Mouse (Mus musculus) spleen, embryonic (tissue): ENCODE measurements at regions not wholly inside any gene's neighbourhood (a gene's known extent, or its start where the extent isn't known, plus 50 kb on each side); places are given as distances from the start of the nearest gene placed in this dataset.

Experiments used
- CTCF ChIA-PET: fragments of 350-600 bp; sonication (Branson Sonifier 250); formaldehyde crosslinking; loops from one replicate; lab custom pipeline; 2022; lab: Charles Lee

- CTCF ChIA-PET, result interaction anchor here (0.6 kb wide), 1 partner anchor 22 kb away, joined by 3 read pairs; no protein-coding TSS in a partner anchor
Measured at GRCm38 (mm10) chr9:84295891-84296290, 370.9 kb downstream of the Bckdhb start.

GRCm38 (mm10) chr9:84296456-84296855 is 371.5 kb downstream of the Bckdhb start:
- CTCF ChIA-PET, result no interaction called here

GRCm38 (mm10) chr9:84304398-84304797 is 379.5 kb downstream of the Bckdhb start:
- CTCF ChIA-PET, result no interaction called here

- CTCF ChIA-PET, result no interaction called here
Measured at GRCm38 (mm10) chr9:84318811-84319210, 393.9 kb downstream of the Bckdhb start.

GRCm38 (mm10) chr9:84319338-84319737 is 394.4 kb downstream of the Bckdhb start:
- CTCF ChIA-PET, result no interaction called here

- CTCF ChIA-PET, result no interaction called here
Measured at GRCm38 (mm10) chr9:84323145-84323544, 398.2 kb downstream of the Bckdhb start.

- CTCF ChIA-PET, result interaction anchor here (0.7 kb wide), 1 partner anchor 183 kb away, joined by 3 read pairs; no protein-coding TSS in a partner anchor
Measured at GRCm38 (mm10) chr9:84331083-84331602, 406.2 kb downstream of the Bckdhb start.

- CTCF ChIA-PET, result no interaction called here
Measured at GRCm38 (mm10) chr9:84343435-84344095, 418.6 kb downstream of the Bckdhb start.

- CTCF ChIA-PET, result no interaction called here
Measured at GRCm38 (mm10) chr9:84350223-84350622, 425.3 kb downstream of the Bckdhb start.

GRCm38 (mm10) chr9:84354409-84354808 is 429.5 kb downstream of the Bckdhb start:
- CTCF ChIA-PET, result no interaction called here

GRCm38 (mm10) chr9:84356167-84356566 is 431.2 kb downstream of the Bckdhb start:
- CTCF ChIA-PET, result no interaction called here

- CTCF ChIA-PET, result interaction anchor here (0.6 kb wide), 1 partner anchor 121 kb away, joined by 3 read pairs; no protein-coding TSS in a partner anchor
Measured at GRCm38 (mm10) chr9:84359879-84360278, 434.9 kb downstream of the Bckdhb start.

- CTCF ChIA-PET, result no interaction called here
Measured at GRCm38 (mm10) chr9:84360484-84360883, 435.5 kb downstream of the Bckdhb start.

GRCm38 (mm10) chr9:84363478-84363877 is 438.5 kb downstream of the Bckdhb start:
- CTCF ChIA-PET, result no interaction called here

GRCm38 (mm10) chr9:84369200-84369599 is 444.3 kb downstream of the Bckdhb start:
- CTCF ChIA-PET, result no interaction called here

- CTCF ChIA-PET, result no interaction called here
Measured at GRCm38 (mm10) chr9:84370260-84370659, 445.3 kb downstream of the Bckdhb start.

- CTCF ChIA-PET, result no interaction called here
Measured at GRCm38 (mm10) chr9:84375746-84376145, 450.8 kb downstream of the Bckdhb start.

GRCm38 (mm10) chr9:84376621-84377020 is 451.7 kb downstream of the Bckdhb start:
- CTCF ChIA-PET, result no interaction called here

- CTCF ChIA-PET, result no interaction called here
Measured at GRCm38 (mm10) chr9:84381942-84382341, 457.0 kb downstream of the Bckdhb start.

GRCm38 (mm10) chr9:84389831-84390230 is 464.9 kb downstream of the Bckdhb start:
- CTCF ChIA-PET, result interaction anchor here (0.7 kb wide), 1 partner anchor 58 kb away, joined by 3 read pairs; no protein-coding TSS in a partner anchor

- CTCF ChIA-PET, result no interaction called here
Measured at GRCm38 (mm10) chr9:84394536-84395314, 469.8 kb downstream of the Bckdhb start.

- CTCF ChIA-PET, result no interaction called here
Measured at GRCm38 (mm10) chr9:84399481-84399880, 474.5 kb downstream of the Bckdhb start.
